Mouse (Mus musculus) testis, adult 2 months (tissue): Measurements from ENCODE around the gene Pip5k1a.

Source experiments
- CTCF ChIP-seq: fragments of 200-500 bp; IDR thresholded peaks from 2 replicates; pipeline ENCODE4 v1.5.1; 2012; ENCODE audit warnings: low read depth, mild to moderate bottlenecking, inconsistent platforms, low read length, moderate library complexity; ENCODE audit not compliant: control insufficient read depth, insufficient read depth, insufficient replicate concordance
- POLR2A ChIP-seq: fragments of 200-500 bp; IDR thresholded peaks from 2 replicates; pipeline ENCODE4 v1.6.1; 2012; ENCODE audit warnings: low read depth, mild to moderate bottlenecking, inconsistent platforms, low read length, moderate library complexity; ENCODE audit not compliant: control insufficient read depth

DNA sequence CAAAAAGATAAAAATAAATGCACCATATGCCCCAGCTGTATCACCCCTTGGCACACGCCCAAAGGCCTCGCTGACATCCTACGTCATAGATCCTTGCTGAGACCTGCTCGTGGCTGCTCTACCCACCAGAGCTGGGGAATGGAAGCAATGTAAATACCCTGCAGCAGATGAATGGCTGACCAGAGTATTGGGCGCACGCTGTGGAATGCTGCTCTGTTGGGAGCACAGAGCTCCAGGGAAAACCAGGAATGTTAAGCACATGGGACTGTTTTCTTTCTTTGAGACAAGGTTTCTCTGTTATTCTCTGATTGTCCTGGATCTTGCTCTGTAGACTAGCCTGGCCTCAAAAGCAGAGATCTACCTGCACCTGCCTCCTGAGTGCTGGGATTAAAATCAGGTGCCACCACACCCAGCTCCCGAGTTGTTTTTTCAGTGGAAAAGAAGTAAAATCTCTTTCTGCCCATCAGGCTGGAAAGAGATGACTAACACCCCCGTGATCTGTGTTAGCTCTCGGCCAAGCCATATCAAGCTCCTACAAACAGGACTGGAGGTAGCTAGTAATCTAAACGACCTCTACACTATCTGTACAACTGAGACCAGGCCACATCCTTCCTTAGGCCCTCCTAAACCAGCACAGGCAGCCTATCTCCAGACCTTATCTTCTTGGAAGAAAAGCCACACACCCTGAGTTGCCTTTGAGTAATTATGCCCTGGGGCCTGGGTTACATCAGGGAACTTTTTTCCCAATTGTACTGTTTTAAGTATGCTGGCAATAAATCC is 52.1 kb downstream of the Pip5k1a start:
- no peak for TF ChIP-seq CTCF
- TF ChIP-seq POLR2A, result no peak
